Mouse (Mus musculus) forebrain, embryonic 10.5 days (tissue): Measurements from ENCODE around the gene Magi1. TPM values are rescaled to one million over a fixed set of nuclear protein-coding genes. Genes with fewer than 3 reads are reported as not detected.

Experiments
- DNase-seq: peaks from one replicate; pipeline ENCODE4 v3.0.0-alpha.2; 2017; ENCODE audit warnings: low spot score; ENCODE audit errors: extremely low spot score
- H3K27ac ChIP-seq: fragments of 300-500 bp; sonication (generic); 2 replicates; pipeline ENCODE4 v1.5.1; 2016; ENCODE audit warnings: mild to moderate bottlenecking
- H3K27me3 ChIP-seq: fragments of 300-500 bp; sonication (generic); 2 replicates; pipeline ENCODE4 v1.6.1; 2016; ENCODE audit warnings: mild to moderate bottlenecking; ENCODE audit not compliant: poor library complexity, severe bottlenecking
- H3K36me3 ChIP-seq: fragments of 300-500 bp; sonication (generic); replicated peaks from 2 replicates; pipeline ENCODE4 v1.6.1; 2016; ENCODE audit warnings: mild to moderate bottlenecking, moderate library complexity
- H3K4me1 ChIP-seq: fragments of 300-500 bp; sonication (generic); 2 replicates; pipeline ENCODE4 v1.6.1; 2016
- H3K4me3 ChIP-seq: fragments of 300-500 bp; sonication (generic); 2 replicates; pipeline ENCODE4 v1.5.1; 2016; ENCODE audit warnings: mild to moderate bottlenecking, moderate library complexity
- H3K9me3 ChIP-seq: fragments of 300-500 bp; sonication (generic); 2 replicates; pipeline ENCODE4 v1.6.1; 2016; ENCODE audit warnings: mild to moderate bottlenecking, moderate library complexity
- WGBS: fragments of 180-500 bp; shearing (Covaris S2); methylation state at CpG from one replicate; pipeline ENCODE4 v1.1.7; 2016; 5-methylcytosine and 5-hydroxymethylcytosine counted together
- polyA plus RNA-seq: library from polyadenylated mRNA; unstranded; fragments of >200 nt; fragmentation: Nextera tagmentation; extraction: Ambion mirVana; gene quantifications from 2 replicates; pipeline ENCODE4 v1.2.1, GENCODE M21; 2016

The Magi1 gene
- polyA plus RNA-seq, 1 experiment from 2014 or later = 31.0 TPM

- no peak overlapping the region for H3K27ac ChIP-seq
- WGBS = 59% methylated on average over 9 of the region's 9 CpGs
- DNase-seq = peak; percentile 24
These were observed 298.6 kb downstream of the Magi1 start for GRCm38 (mm10) chr6:93985111-93985510.

GRCm38 (mm10) chr6:93983551-93983950, 300.2 kb downstream of the Magi1 start:
- 96% methylated on average over 3 of the region's 3 CpGs for WGBS
- Histone ChIP-seq H3K27ac (no peak overlapping the region), H3K27me3 (no peaks in the 10 kb centered on the region), H3K9me3 (no peaks in the 10 kb centered on the region), H3K36me3 (no peaks in the 10 kb centered on the region), H3K4me1 (peaks cover 31% of the 10 kb centered on the region), H3K4me3 (no peak overlapping the region)
- DNase-seq = no peak

More at GRCm38 (mm10) chr6:93985111-93985510, 298.6 kb downstream of the Magi1 start:
- peaks cover 39% of the 10 kb centered on the region for H3K4me1 ChIP-seq
- H3K36me3 ChIP-seq = no peaks in the 10 kb centered on the region
- H3K27me3 ChIP-seq = no peaks in the 10 kb centered on the region
- no peak overlapping the region for H3K4me3 ChIP-seq
- no peaks in the 10 kb centered on the region for H3K9me3 ChIP-seq

DNA sequence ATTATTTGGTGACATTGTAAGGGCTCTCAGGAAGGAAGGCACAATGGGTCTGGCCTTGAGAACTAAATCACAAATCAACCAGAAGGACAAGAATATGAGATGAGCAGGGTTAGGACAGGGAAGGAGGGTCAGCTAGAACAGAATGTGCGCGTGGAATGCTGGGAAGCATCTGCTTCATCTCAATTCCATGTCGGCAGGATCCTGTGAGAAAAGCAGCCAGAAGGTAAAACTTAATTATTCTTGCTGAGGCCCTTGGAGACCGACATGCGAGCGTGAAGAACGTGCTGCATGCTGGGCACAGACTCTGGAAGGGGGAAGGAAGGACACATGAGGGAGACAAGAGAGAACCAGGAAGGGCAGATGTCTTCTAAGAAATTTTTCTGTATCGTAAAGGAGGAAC, 302.5 kb downstream of the Magi1 start:
- DNase-seq = no peak
- Histone ChIP-seq H3K4me3 (no peak overlapping the region), H3K27ac (peak overlapping the region; percentile 53; the same call in 1 of the 2 replicates), H3K4me1 (peaks cover 11% of the 10 kb centered on the region), H3K36me3 (no peaks in the 10 kb centered on the region; the same call in 1 of the 2 replicates), H3K9me3 (no peaks in the 10 kb centered on the region; the same call in 1 of the 2 replicates), H3K27me3 (no peaks in the 10 kb centered on the region)
- 61% methylated on average over 8 of the region's 8 CpGs for WGBS

DNA sequence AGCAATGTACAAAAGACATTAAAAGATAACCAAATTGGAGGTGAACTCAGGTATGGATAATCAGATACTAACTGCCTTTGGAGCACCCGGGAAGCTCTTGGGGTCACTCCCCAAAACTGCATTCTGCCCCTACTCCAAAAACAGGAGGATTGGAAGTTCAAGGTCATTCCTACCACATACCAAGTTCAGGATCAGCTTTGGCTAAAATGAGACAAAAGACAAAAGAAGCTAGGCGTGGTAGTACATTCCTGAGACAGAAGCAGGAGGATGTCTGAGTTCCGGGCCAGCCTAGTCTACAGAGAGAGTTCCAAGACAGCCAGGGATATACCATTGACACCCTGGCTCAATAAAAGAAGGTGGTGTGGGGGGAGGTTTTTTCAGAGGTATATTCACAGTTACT, 304.5 kb downstream of the Magi1 start:
- Histone ChIP-seq H3K4me3 (no peak overlapping the region), H3K36me3 (no peaks in the 10 kb centered on the region; the same call in 1 of the 2 replicates), H3K9me3 (no peaks in the 10 kb centered on the region; the same call in 1 of the 2 replicates), H3K4me1 (peaks cover 11% of the 10 kb centered on the region), H3K27ac (no peak overlapping the region), H3K27me3 (no peaks in the 10 kb centered on the region)
- no peak for DNase-seq
- WGBS = 86% methylated on average over 3 of the region's 3 CpGs

DNA sequence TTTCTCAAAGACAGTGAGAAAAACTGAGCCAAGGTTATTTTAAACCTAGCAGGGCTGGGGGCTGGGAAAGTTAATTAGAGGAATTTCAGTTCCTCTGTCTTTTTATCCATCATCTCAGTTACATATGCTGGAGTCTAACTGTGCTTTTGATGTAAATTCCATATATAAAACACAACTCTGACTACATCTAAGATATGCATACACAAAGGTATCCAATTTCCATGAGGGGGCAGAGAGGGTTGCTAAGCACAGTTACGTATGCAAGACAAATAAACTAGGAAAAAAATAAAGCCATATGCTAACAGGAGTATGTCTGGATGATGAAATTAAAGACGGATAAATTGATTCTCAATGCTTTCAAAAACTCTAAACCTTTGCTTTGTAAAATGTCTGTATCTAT, 315.0 kb downstream of the Magi1 start:
- Histone ChIP-seq H3K27ac (no peak overlapping the region), H3K27me3 (no peaks in the 10 kb centered on the region), H3K4me1 (peaks cover 11% of the 10 kb centered on the region; the same call in 1 of the 2 replicates), H3K4me3 (no peak overlapping the region), H3K9me3 (no peaks in the 10 kb centered on the region), H3K36me3 (no peaks in the 10 kb centered on the region)
- no peak for DNase-seq
- WGBS = 83% methylated on average over 2 of the region's 2 CpGs

GRCm38 (mm10) chr6:93962757-93963336, 320.9 kb downstream of the Magi1 start:
- 93% methylated on average over 5 of the region's 5 CpGs for WGBS
- Histone ChIP-seq H3K36me3 (no peaks in the 10 kb centered on the region), H3K4me1 (0 out of 2 replicates have a peak, but pooled peaks cover 6% of the 10 kb centered on the region), H3K27ac (no peak overlapping the region), H3K4me3 (no peak overlapping the region), H3K27me3 (no peaks in the 10 kb centered on the region), H3K9me3 (no peaks in the 10 kb centered on the region)
- no peak for DNase-seq

DNA sequence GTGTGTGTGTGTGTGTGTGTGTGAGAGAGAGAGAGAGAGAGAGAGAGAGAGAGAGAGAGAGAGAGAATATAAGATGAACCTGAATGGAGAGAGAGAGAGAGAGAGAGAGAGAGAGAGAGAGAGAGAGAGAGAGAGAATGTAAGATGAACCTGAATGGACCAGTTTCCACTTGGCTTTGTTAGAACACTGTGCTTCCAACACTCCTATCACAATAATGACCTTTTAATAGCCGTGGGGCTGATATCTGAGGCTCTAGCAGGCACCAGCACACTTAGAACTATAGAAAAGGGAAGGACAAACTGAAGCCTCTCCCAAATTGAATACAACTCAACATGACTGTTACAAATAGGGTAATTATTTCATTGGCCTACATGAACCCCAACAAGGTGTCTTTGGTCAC, 321.9 kb downstream of the Magi1 start:
- H3K27ac ChIP-seq = no peak overlapping the region
- H3K27me3 ChIP-seq = no peaks in the 10 kb centered on the region
- H3K4me1 ChIP-seq = peaks cover 16% of the 10 kb centered on the region
- H3K36me3 ChIP-seq = no peaks in the 10 kb centered on the region
- no peak for DNase-seq
- no peak overlapping the region for H3K4me3 ChIP-seq
- no peaks in the 10 kb centered on the region for H3K9me3 ChIP-seq
- 88% methylated on average over 1 of the region's 1 CpGs for WGBS

DNA sequence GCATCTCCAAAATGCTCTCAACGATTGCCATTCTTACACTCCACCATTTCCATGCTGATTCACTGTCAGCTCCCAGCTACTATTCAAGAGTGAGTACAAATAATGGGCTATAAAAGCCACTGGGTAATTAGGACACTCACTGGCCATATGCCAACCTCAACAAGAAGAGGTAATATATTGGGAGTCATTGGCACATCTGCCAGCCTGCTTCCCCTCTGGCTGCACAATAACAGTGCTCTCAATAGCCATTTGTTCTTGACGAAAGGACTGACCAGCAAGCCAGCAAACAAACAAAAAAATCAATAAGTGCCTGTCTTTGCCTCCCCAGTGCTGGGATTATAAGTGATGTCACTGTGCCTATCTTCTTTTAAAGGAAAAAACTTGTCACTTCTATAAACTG, 326.5 kb downstream of the Magi1 start:
- no peaks in the 10 kb centered on the region for H3K9me3 ChIP-seq
- no peak overlapping the region for H3K27ac ChIP-seq
- H3K4me1 ChIP-seq = peaks cover 44% of the 10 kb centered on the region
- no peaks in the 10 kb centered on the region for H3K27me3 ChIP-seq
- DNase-seq = no peak
- H3K36me3 ChIP-seq = no peaks in the 10 kb centered on the region
- WGBS = 50% methylated on average over 2 of the region's 2 CpGs
- no peak overlapping the region for H3K4me3 ChIP-seq

DNA sequence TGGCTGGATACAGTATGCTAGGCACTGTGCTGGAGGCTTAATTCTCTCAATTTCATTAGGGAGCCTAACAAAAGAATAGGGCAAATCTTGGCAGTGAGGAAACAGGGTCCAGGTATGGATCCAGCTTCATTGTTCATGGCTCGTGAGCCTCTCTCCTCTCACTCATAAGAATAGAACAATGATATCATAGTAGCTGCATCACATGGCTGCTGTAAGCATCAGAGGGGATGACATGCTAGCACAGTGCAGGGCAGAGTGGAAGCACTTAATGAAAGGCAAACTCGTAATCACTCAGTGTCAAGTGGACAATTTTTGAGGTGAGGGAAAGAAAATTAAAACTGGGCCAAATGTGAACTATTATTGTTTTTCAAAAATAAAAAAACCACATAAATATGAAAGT, 337.1 kb downstream of the Magi1 start:
- peaks cover 17% of the 10 kb centered on the region for H3K4me1 ChIP-seq
- DNase-seq = no peak
- 79% methylated on average over 2 of the region's 2 CpGs for WGBS
- no peaks in the 10 kb centered on the region for H3K27me3 ChIP-seq
- no peaks in the 10 kb centered on the region for H3K9me3 ChIP-seq
- H3K4me3 ChIP-seq = no peak overlapping the region
- no peaks in the 10 kb centered on the region for H3K36me3 ChIP-seq
- no peak overlapping the region for H3K27ac ChIP-seq

DNA sequence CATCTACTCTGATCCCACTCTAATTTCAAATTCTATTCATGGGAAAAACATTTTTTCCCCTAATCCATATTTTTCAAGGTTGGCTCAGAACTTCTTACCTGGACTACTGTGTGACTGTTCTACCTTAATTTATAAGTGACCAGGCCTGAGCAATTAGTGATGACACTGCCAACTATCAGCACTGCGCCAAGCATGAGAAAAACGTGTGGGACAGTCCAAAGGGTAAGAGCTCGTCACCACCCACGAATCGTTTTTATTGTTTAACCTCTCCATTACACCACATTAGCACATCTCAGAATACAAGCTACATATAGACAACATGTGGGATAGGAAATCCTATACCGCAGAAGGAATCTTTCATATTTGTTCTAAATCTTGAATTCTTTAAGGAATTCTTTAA, 347.4 kb downstream of the Magi1 start:
- Histone ChIP-seq H3K27me3 (no peaks in the 10 kb centered on the region), H3K9me3 (no peaks in the 10 kb centered on the region), H3K36me3 (no peaks in the 10 kb centered on the region), H3K4me3 (no peak overlapping the region), H3K4me1 (no peaks in the 10 kb centered on the region), H3K27ac (no peak overlapping the region)
- WGBS = 88% methylated on average over 6 of the region's 6 CpGs
- DNase-seq = no peak

GRCm38 (mm10) chr6:93935793-93936192, 347.9 kb downstream of the Magi1 start:
- DNase-seq = no peak
- Histone ChIP-seq H3K4me1 (no peaks in the 10 kb centered on the region), H3K4me3 (no peak overlapping the region), H3K27me3 (no peaks in the 10 kb centered on the region), H3K36me3 (no peaks in the 10 kb centered on the region), H3K9me3 (no peaks in the 10 kb centered on the region), H3K27ac (no peak overlapping the region)
- WGBS = 85% methylated on average over 4 of the region's 4 CpGs

DNA sequence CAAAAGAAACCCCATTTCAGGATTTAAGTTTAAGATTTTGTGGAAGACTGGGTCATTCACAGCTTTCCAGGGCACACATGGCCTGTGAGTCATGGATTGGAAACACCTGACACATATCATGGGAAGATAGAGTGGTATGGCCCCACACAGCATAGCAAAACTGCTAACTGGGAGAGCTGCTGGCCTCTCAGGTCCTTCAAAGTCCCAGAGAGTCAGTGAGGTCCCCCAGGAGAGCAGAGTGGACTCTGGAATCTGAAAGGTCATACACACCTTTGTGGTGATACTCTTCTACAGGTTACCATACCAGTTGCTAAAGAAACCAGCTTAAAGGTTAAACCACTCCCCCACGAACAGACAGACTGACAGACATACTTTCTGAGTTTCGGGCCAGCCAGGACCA, 349.0 kb downstream of the Magi1 start:
- no peaks in the 10 kb centered on the region for H3K4me1 ChIP-seq
- no peak overlapping the region for H3K4me3 ChIP-seq
- DNase-seq = no peak
- H3K36me3 ChIP-seq = no peaks in the 10 kb centered on the region
- H3K9me3 ChIP-seq = no peaks in the 10 kb centered on the region
- H3K27me3 ChIP-seq = no peaks in the 10 kb centered on the region
- H3K27ac ChIP-seq = no peak overlapping the region
- 94% methylated on average over 2 of the region's 2 CpGs for WGBS

GRCm38 (mm10) chr6:93924568-93924967, 359.1 kb downstream of the Magi1 start:
- no peaks in the 10 kb centered on the region for H3K27me3 ChIP-seq
- H3K9me3 ChIP-seq = no peaks in the 10 kb centered on the region
- 93% methylated on average over 2 of the region's 2 CpGs for WGBS
- H3K36me3 ChIP-seq = no peaks in the 10 kb centered on the region
- no peak for DNase-seq
- no peak overlapping the region for H3K4me3 ChIP-seq
- H3K27ac ChIP-seq = 0 out of 2 replicates have a peak overlapping the region, but pooled peaks have one; percentile 52
- peaks cover 20% of the 10 kb centered on the region for H3K4me1 ChIP-seq

DNA sequence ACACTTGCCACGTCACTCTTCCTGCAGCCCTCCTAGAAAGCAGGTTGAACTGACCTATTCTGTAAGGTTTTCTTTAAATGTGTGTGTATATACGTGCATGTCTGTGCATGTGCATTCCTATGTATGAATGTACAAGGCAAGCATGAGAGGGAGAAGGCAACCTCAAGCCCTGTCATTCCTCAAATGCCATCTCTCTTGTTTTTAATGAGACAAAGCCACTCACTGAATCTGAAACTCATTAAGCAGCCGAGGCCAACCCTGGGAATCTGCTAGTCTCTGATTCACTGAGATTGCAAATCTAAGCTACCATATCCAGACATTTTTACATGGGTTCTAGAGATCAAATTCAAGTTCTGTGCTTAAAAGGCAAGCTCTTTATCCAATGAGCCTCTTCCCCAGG, 359.7 kb downstream of the Magi1 start:
- no peaks in the 10 kb centered on the region for H3K9me3 ChIP-seq
- H3K4me3 ChIP-seq = no peak overlapping the region
- H3K27me3 ChIP-seq = no peaks in the 10 kb centered on the region
- peak overlapping the region; percentile 52 for H3K27ac ChIP-seq
- DNase-seq = no peak
- peaks cover 20% of the 10 kb centered on the region for H3K4me1 ChIP-seq
- H3K36me3 ChIP-seq = no peaks in the 10 kb centered on the region
- WGBS = 53% methylated on average over 3 of the region's 3 CpGs
